Comparison of ENCODE assay signal across 9 mouse cellular contexts in the genomic region with DNA sequence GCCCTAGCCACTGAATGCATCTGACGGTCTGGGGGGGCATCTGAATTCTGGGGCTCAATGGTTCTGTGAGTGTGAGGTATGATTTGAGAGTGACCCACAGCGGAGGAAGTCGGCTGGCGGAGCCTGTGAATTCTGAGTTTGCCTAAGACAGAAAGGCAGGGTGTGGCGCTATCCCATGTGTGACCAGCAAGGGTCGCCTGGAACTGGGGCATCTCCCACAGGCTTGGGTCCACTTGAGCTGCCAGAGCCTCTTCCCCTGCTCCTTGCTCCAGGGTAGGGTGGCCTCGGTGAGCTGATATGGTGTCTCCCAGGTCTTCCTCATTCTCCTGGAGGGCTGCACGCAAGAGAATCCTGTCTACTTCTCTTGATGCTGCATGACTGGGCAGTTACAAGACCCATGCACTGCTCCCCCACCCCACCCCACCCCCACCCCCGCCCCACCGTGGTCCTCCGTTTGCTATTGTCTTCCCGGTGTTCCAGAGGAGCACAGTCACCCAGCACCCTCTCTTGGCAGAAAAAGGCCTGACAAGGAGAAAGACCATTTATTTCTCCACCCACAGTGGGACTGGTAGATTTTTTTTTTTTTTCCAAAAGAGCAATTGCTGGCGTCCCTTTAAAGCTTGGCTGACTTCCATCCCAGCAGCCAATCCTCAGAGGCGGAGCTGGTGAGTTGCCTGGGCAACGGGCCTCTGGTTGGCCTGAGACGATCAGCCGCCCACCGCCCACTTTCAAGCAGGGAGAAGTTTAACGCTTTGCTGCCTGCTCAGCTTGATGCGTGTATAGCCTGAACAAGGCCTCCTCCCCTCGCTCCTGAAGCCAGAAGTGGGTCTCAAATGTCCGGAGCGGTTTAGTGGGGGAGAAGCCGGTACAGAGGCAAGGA. TPM values are rescaled to one million over a fixed set of nuclear protein-coding genes. Genes with fewer than 3 reads are reported as not detected.
DNase-seq lines count a peak whose midpoint lies in the region; ATAC-seq and TF ChIP-seq lines count a peak whose summit lies in the region.
"Had no signal": no experiment of that assay in that cellular context is flagged by ENCODE, and none has a peak within 500 bp of the region (broad histone marks: within the 10 kb centered on the region; RNA-seq: fewer than 3 reads in every experiment).

No protein-coding gene starts in this region.

- no peak for TF ChIP-seq POLR2A in MEL (IDR thresholded peaks at IDR 0.05; ENCODE audit: control insufficient read depth in 1 of 2, insufficient read depth in 1 of 2, low read depth in 1 of 2, low read length in 2 of 2, poor library complexity in 1 of 2)

- H3K79me2 ChIP-seq in MEL (ENCODE audit: control insufficient read depth, insufficient read depth, low read length, poor library complexity): no peaks in the 10 kb centered on the region

- H3K36me3 ChIP-seq in MEL (ENCODE audit: control insufficient read depth in 1 of 2, insufficient read depth in 2 of 2, low read length in 2 of 2): no peaks in the 10 kb centered on the region
- no peaks in the 10 kb centered on the region for H3K36me3 ChIP-seq in hindbrain, embryonic 12.5 days
- no peaks in the 10 kb centered on the region for H3K36me3 ChIP-seq in lung, embryonic 14.5 days (ENCODE audit: insufficient read depth)

- no peak overlapping the region for H3K4me3 ChIP-seq in MEL (ENCODE audit: control insufficient read depth in 1 of 2, insufficient read depth in 1 of 2, low read depth in 2 of 2, low read length in 2 of 2)
- peak overlapping the region; percentile 37 for H3K4me3 ChIP-seq in hindbrain, embryonic 12.5 days
- H3K4me3 ChIP-seq in lung, embryonic 14.5 days (ENCODE audit: low read depth, low read length): peak overlapping the region; percentile 31
- H3K4me3 ChIP-seq: erythroblast, embryonic 14.5 days had no signal

- H3K9me3 ChIP-seq in MEL (replicated peaks; ENCODE audit: insufficient read depth, low read length): no peaks in the 10 kb centered on the region
- H3K9me3 ChIP-seq in hindbrain, embryonic 12.5 days (replicated peaks): no peaks in the 10 kb centered on the region
- H3K9me3 ChIP-seq in lung, embryonic 14.5 days (ENCODE audit: low read depth, low read length): no peaks in the 10 kb centered on the region

- TF ChIP-seq RAD21 in MEL (IDR thresholded peaks at IDR 0.05; ENCODE audit: low read depth, low read length): no peak

- no peak for TF ChIP-seq EP300 in MEL (IDR thresholded peaks at IDR 0.05; ENCODE audit: low read depth in 1 of 2, low read length in 2 of 2)

- DNase-seq in MEL (ENCODE audit: low read depth, low spot score): peak; percentile 12
- peak; percentile 66 for DNase-seq in cerebellum, adult 9-10 months
- peak; percentile 92 to 96 for DNase-seq in frontal cortex, adult 2 months (ENCODE audit: extremely low spot score in 1 of 2, low spot score in 1 of 2)
- peak; percentile 97 for DNase-seq in layer of hippocampus, adult 9-11 months
- peak; percentile 97 for DNase-seq in lung, embryonic 14.5 days
- DNase-seq in ovary, postnatal 14 days (ENCODE audit: low spot score): peak; percentile 80
- peak; percentile 31 for DNase-seq in urinary bladder, adult 2 months (ENCODE audit: low spot score)

- H3K27ac ChIP-seq in MEL (ENCODE audit: control insufficient read depth, low read depth, low read length): no peak overlapping the region
- peak overlapping the region; percentile 92 for H3K27ac ChIP-seq in hindbrain, embryonic 12.5 days
- H3K27ac ChIP-seq in lung, embryonic 14.5 days (ENCODE audit: low read depth): no peak overlapping the region

- peak overlapping the region; percentile 64 for H3K4me2 ChIP-seq in hindbrain, embryonic 12.5 days (replicated peaks)
- peak overlapping the region; percentile 67 for H3K4me2 ChIP-seq in lung, embryonic 14.5 days

- peak; percentile 89 for ATAC-seq in hindbrain, embryonic 12.5 days (ENCODE audit: low FRiP score)
- ATAC-seq in lung, embryonic 14.5 days (ENCODE audit: insufficient read depth): peak; percentile 90

- no peaks in the 10 kb centered on the region for H3K27me3 ChIP-seq in MEL (ENCODE audit: control insufficient read depth in 1 of 2, insufficient read depth in 2 of 2, low read length in 2 of 2)
- H3K27me3 ChIP-seq in hindbrain, embryonic 12.5 days: peaks cover 36% of the 10 kb centered on the region
- peaks cover 22% of the 10 kb centered on the region for H3K27me3 ChIP-seq in lung, embryonic 14.5 days (ENCODE audit: insufficient read depth, low read length)

- no peaks in the 10 kb centered on the region for H3K4me1 ChIP-seq in MEL (ENCODE audit: control insufficient read depth in 1 of 2, insufficient read depth in 2 of 2, low read length in 2 of 2)
- peaks cover 31% of the 10 kb centered on the region for H3K4me1 ChIP-seq in hindbrain, embryonic 12.5 days
- H3K4me1 ChIP-seq in lung, embryonic 14.5 days (ENCODE audit: insufficient read depth): peaks cover 2% of the 10 kb centered on the region

- no peak overlapping the region for H3K9ac ChIP-seq in MEL (ENCODE audit: control insufficient read depth, low read depth, low read length, poor library complexity, severe bottlenecking)
- H3K9ac ChIP-seq in hindbrain, embryonic 12.5 days: peak overlapping the region; percentile 58
- H3K9ac ChIP-seq in lung, embryonic 14.5 days: peak overlapping the region; percentile 32

- WGBS in hindbrain, embryonic 12.5 days: under 1% methylated on average over 23 of the region's 24 CpGs
- WGBS in lung, embryonic 14.5 days: 2% methylated on average over 24 of the region's 24 CpGs

- TF ChIP-seq CTCF in MEL (IDR thresholded peaks at IDR 0.05 in 2 of 3, conservative IDR thresholded peaks at IDR 0.05 in 1 of 3; ENCODE audit: control insufficient read depth in 1 of 3, insufficient read depth in 1 of 3, low read depth in 2 of 3, low read length in 3 of 3, poor library complexity in 1 of 3, severe bottlenecking in 1 of 3): peak in 1 of 3 experiments; percentile 13; a peak in 2 of 6 replicates
- peak; percentile 81 for TF ChIP-seq CTCF in lung, embryonic 14.5 days (IDR thresholded peaks at IDR 0.05; ENCODE audit: low read depth)

TF ChIP-seq in MEL, 35 proteins besides CTCF, POLR2A, EP300 and RAD21:
- TF ChIP-seq MXI1 (IDR thresholded peaks at IDR 0.05; ENCODE audit: low read depth, low read length): no peak
- no peak for TF ChIP-seq USF2 (IDR thresholded peaks at IDR 0.05; ENCODE audit: borderline replicate concordance in 1 of 2, insufficient read depth in 1 of 2, low read depth in 1 of 2, low read length in 2 of 2)
- TF ChIP-seq MEF2A (IDR thresholded peaks at IDR 0.05; ENCODE audit: extremely low read depth, insufficient replicate concordance, low read depth, low read length, poor library complexity, severe bottlenecking): no peak
- no peak for TF ChIP-seq ETS1 (IDR thresholded peaks at IDR 0.05; ENCODE audit: low read depth, low read length)
- TF ChIP-seq GATA1 (IDR thresholded peaks at IDR 0.05; ENCODE audit: low read depth, low read length): no peak
- TF ChIP-seq SMC3 (IDR thresholded peaks at IDR 0.05; ENCODE audit: low read depth, low read length): 0 out of 2 replicates have a peak, but pooled peaks have one; percentile 12

RNA-seq across cellular contexts. Expression of a gene that starts 31.3 kb away (rescaled TPM):
- total RNA-seq in MEL (2012; rRNA removed): 0.26 and 0.69 TPM in 2 replicates
- polyA plus RNA-seq in MEL (2012; ENCODE audit: insufficient read depth in 1 of 2, insufficient read length in 2 of 2, low read depth in 1 of 2, low replicate concordance in 2 of 2, missing spikeins in 1 of 2): 1 to 10 TPM in 1 of 2 experiments, not detected in 1; 4.5 TPM
- 63.8 and 71.7 TPM in 2 replicates for polyA plus RNA-seq in frontal cortex, adult 2 months (2012; rRNA removed)
- polyA plus RNA-seq in hindbrain, embryonic 12.5 days (2016; fragmentation: Nextera tagmentation; extraction: Ambion mirVana): 0.06 and 0.38 TPM in 2 replicates
- polyA plus RNA-seq in lung, embryonic 14.5 days (2014; fragmentation: Nextera tagmentation; extraction: Ambion mirVana): 0.15 TPM in 1 of 2 replicates, not detected in the other
- polyA plus RNA-seq in urinary bladder, adult 2 months (2012; rRNA removed): 0.81 and 1.3 TPM in 2 replicates

RNA-seq across cellular contexts. Expression of a gene that starts 31.8 kb away (rescaled TPM):
- 0.12 and 0.13 TPM in 2 replicates for total RNA-seq in MEL (2012; rRNA removed)
- under 1 TPM in 1 of 2 experiments, not detected in 1; 0.63 TPM for polyA plus RNA-seq in MEL (2012; ENCODE audit: insufficient read depth in 1 of 2, insufficient read length in 2 of 2, low read depth in 1 of 2, low replicate concordance in 2 of 2, missing spikeins in 1 of 2)
- polyA plus RNA-seq in frontal cortex, adult 2 months (2012; rRNA removed): 93.3 and 99.3 TPM in 2 replicates
- polyA plus RNA-seq in hindbrain, embryonic 12.5 days (2016; fragmentation: Nextera tagmentation; extraction: Ambion mirVana): 23.0 and 25.6 TPM in 2 replicates
- 2.2 and 2.8 TPM in 2 replicates for polyA plus RNA-seq in lung, embryonic 14.5 days (2014; fragmentation: Nextera tagmentation; extraction: Ambion mirVana)
- 6.6 and 12.5 TPM in 2 replicates for polyA plus RNA-seq in urinary bladder, adult 2 months (2012; rRNA removed)
- polyA plus RNA-seq: erythroblast, embryonic 14.5 days had no signal

RNA-seq across cellular contexts. Expression of a gene that starts 45.9 kb away (rescaled TPM):
- not detected in 2 replicates for total RNA-seq in MEL (2012; rRNA removed)
- polyA plus RNA-seq in MEL (2012; ENCODE audit: insufficient read depth in 1 of 2, insufficient read length in 2 of 2, low read depth in 1 of 2, low replicate concordance in 2 of 2, missing spikeins in 1 of 2): under 1 TPM in 1 of 2 experiments, not detected in 1; 0.25 TPM
- 0.10 TPM in 1 of 2 replicates, not detected in the other for polyA plus RNA-seq in frontal cortex, adult 2 months (2012; rRNA removed)
- 0.56 and 0.77 TPM in 2 replicates for polyA plus RNA-seq in hindbrain, embryonic 12.5 days (2016; fragmentation: Nextera tagmentation; extraction: Ambion mirVana)
- polyA plus RNA-seq in lung, embryonic 14.5 days (2014; fragmentation: Nextera tagmentation; extraction: Ambion mirVana): not detected in 2 replicates
- polyA plus RNA-seq in urinary bladder, adult 2 months (2012; rRNA removed): not detected in 2 replicates
- polyA plus RNA-seq: erythroblast, embryonic 14.5 days had no signal

Comparison
In these comparisons a context has a peak if more than half of its experiments do, and no peak if none do; other contexts are left out.
1. DNase-seq: peak in every context shown above with its lines; median percentile 97 in layer of hippocampus, adult 9-11 months; 97 in lung, embryonic 14.5 days; 94 in frontal cortex, adult 2 months; 80 in ovary, postnatal 14 days; 66 in cerebellum, adult 9-10 months; 31 in urinary bladder, adult 2 months; 12 in MEL.
2. H3K4me3 ChIP-seq: peak in hindbrain, embryonic 12.5 days (single experiment) and lung, embryonic 14.5 days (single experiment); none in MEL (0 of 2).
3. RNA of a gene that starts 31.3 kb away (polyA plus RNA-seq): 63.8 to 71.7 TPM in frontal cortex, adult 2 months; 4.5 TPM in MEL, 0.81 to 1.3 TPM in urinary bladder, adult 2 months, 0.06 to 0.38 TPM in hindbrain, embryonic 12.5 days and 0.15 TPM in lung, embryonic 14.5 days; every median in the first group is over 10 times any median in the second.